Mouse (Mus musculus) liver, embryonic 16.5 days (tissue): ENCODE measurements at regions not wholly inside any gene's neighbourhood (a gene's known extent, or its start where the extent isn't known, plus 50 kb on each side); places are given as distances from the start of the nearest gene placed in this dataset.
A peak's percentile ranks its signal among the peaks of the same experiment; 100 is the strongest.

ENCODE experiments used
- ATAC-seq: fragments of 200-750 bp; cut with Nextera tagmentation; 2 replicates; pipeline ENCODE4 v1.8.0; 2017; ENCODE audit warnings: low read depth, mild to moderate bottlenecking, moderate number of reproducible peaks, moderate library complexity
- H3K27ac ChIP-seq: fragments of 300-500 bp; sonication (generic); 2 replicates; pipeline ENCODE4 v1.5.1; 2014; ENCODE audit warnings: mild to moderate bottlenecking, low read length
- H3K27me3 ChIP-seq: fragments of 300-500 bp; sonication (generic); 2 replicates; pipeline ENCODE4 v1.6.1; 2014; ENCODE audit warnings: low read depth, low read length, mixed read lengths; ENCODE audit not compliant: control insufficient read depth, insufficient read depth
- H3K36me3 ChIP-seq: fragments of 300-500 bp; sonication (generic); 2 replicates; pipeline ENCODE4 v1.6.1; 2014; ENCODE audit warnings: mild to moderate bottlenecking; ENCODE audit not compliant: control insufficient read depth, insufficient read depth
- H3K4me1 ChIP-seq: fragments of 300-500 bp; sonication (generic); 2 replicates; pipeline ENCODE4 v1.6.1; 2014; ENCODE audit warnings: low read depth, low read length, mixed read lengths; ENCODE audit not compliant: control insufficient read depth
- H3K4me2 ChIP-seq: fragments of 300-500 bp; sonication (generic); 2 replicates; pipeline ENCODE4 v1.6.1; 2014; ENCODE audit warnings: low read depth, low read length, mixed read lengths
- H3K4me3 ChIP-seq: fragments of 300-500 bp; sonication (generic); 2 replicates; pipeline ENCODE4 v1.5.1; 2014; ENCODE audit warnings: low read depth, mild to moderate bottlenecking, low read length
- H3K9ac ChIP-seq: fragments of 300-500 bp; sonication (generic); 2 replicates; pipeline ENCODE4 v1.6.1; 2014; ENCODE audit warnings: low read depth, low read length
- H3K9me3 ChIP-seq: fragments of 300-500 bp; sonication (generic); replicated peaks from 2 replicates; pipeline ENCODE4 v1.6.1; 2016; ENCODE audit warnings: low read length; ENCODE audit not compliant: control insufficient read depth
- WGBS: fragments of 180-500 bp; shearing (Covaris S2); extraction: QIAGEN DNeasy Blood & Tissue Kit; methylation state at CpG from one replicate; pipeline ENCODE4 v1.1.7; 2014; ENCODE audit not compliant: insufficient replicate concordance; 5-methylcytosine and 5-hydroxymethylcytosine counted together

- 58% methylated on average over 9 of the region's 9 CpGs for WGBS
- no peak overlapping the region for H3K4me2 ChIP-seq
- H3K4me3 ChIP-seq = no peak overlapping the region
- H3K4me1 ChIP-seq = no peaks in the 10 kb centered on the region
- no peak overlapping the region for H3K27ac ChIP-seq
- H3K27me3 ChIP-seq = no peaks in the 10 kb centered on the region
- H3K9me3 ChIP-seq = no peaks in the 10 kb centered on the region
- no peak for ATAC-seq
- H3K9ac ChIP-seq = no peak overlapping the region
- no peaks in the 10 kb centered on the region for H3K36me3 ChIP-seq
These were observed 73.9 kb upstream of the Mef2a start for GRCm38 (mm10) chr7:67446606-67447005.

- 17% methylated on average over 12 of the region's 12 CpGs for WGBS
- Histone ChIP-seq H3K9me3 (no peaks in the 10 kb centered on the region), H3K4me3 (no peak overlapping the region), H3K4me2 (no peak overlapping the region), H3K9ac (no peak overlapping the region), H3K27me3 (no peaks in the 10 kb centered on the region), H3K36me3 (no peaks in the 10 kb centered on the region), H3K4me1 (no peaks in the 10 kb centered on the region), H3K27ac (peak overlapping the region; percentile 65)
- ATAC-seq = peak; percentile 59
These were observed 72.8 kb upstream of the Mef2a start for GRCm38 (mm10) chr7:67445203-67446041.

- Histone ChIP-seq H3K27ac (no peak overlapping the region), H3K4me1 (no peaks in the 10 kb centered on the region), H3K27me3 (no peaks in the 10 kb centered on the region), H3K4me3 (no peak overlapping the region), H3K9ac (no peak overlapping the region), H3K4me2 (no peak overlapping the region), H3K9me3 (no peaks in the 10 kb centered on the region), H3K36me3 (no peaks in the 10 kb centered on the region)
- no peak for ATAC-seq
- 33% methylated on average over 3 of the region's 3 CpGs for WGBS
These were observed 71.9 kb upstream of the Mef2a start for GRCm38 (mm10) chr7:67444523-67444942.

- no peaks in the 10 kb centered on the region for H3K36me3 ChIP-seq
- H3K4me2 ChIP-seq = no peak overlapping the region
- H3K9me3 ChIP-seq = no peaks in the 10 kb centered on the region
- 60% methylated on average over 3 of the region's 3 CpGs for WGBS
- ATAC-seq = no peak
- H3K4me3 ChIP-seq = no peak overlapping the region
- no peak overlapping the region for H3K9ac ChIP-seq
- H3K27ac ChIP-seq = no peak overlapping the region
- no peaks in the 10 kb centered on the region for H3K27me3 ChIP-seq
- no peaks in the 10 kb centered on the region for H3K4me1 ChIP-seq
These were observed 71.0 kb upstream of the Mef2a start for GRCm38 (mm10) chr7:67443666-67444065.

GRCm38 (mm10) chr7:67443001-67443555, 70.4 kb upstream of the Mef2a start:
- no peak overlapping the region for H3K4me3 ChIP-seq
- ATAC-seq = no peak
- no peaks in the 10 kb centered on the region for H3K9me3 ChIP-seq
- no peak overlapping the region for H3K27ac ChIP-seq
- no peaks in the 10 kb centered on the region for H3K4me1 ChIP-seq
- no peaks in the 10 kb centered on the region for H3K36me3 ChIP-seq
- no peak overlapping the region for H3K4me2 ChIP-seq
- no peaks in the 10 kb centered on the region for H3K27me3 ChIP-seq
- no peak overlapping the region for H3K9ac ChIP-seq
- WGBS = 45% methylated on average over 12 of the region's 12 CpGs

- H3K4me2 ChIP-seq = no peak overlapping the region
- no peaks in the 10 kb centered on the region for H3K27me3 ChIP-seq
- no peaks in the 10 kb centered on the region; the same call in 1 of the 2 replicates for H3K4me1 ChIP-seq
- no peak for ATAC-seq
- WGBS = 31% methylated on average over 7 of the region's 7 CpGs
- H3K9ac ChIP-seq = no peak overlapping the region
- no peaks in the 10 kb centered on the region for H3K9me3 ChIP-seq
- H3K27ac ChIP-seq = no peak overlapping the region
- H3K36me3 ChIP-seq = no peaks in the 10 kb centered on the region
- H3K4me3 ChIP-seq = no peak overlapping the region
These were observed 69.6 kb upstream of the Mef2a start for GRCm38 (mm10) chr7:67442284-67442683.

GRCm38 (mm10) chr7:67440806-67441205, 68.1 kb upstream of the Mef2a start:
- no peak overlapping the region for H3K9ac ChIP-seq
- H3K27ac ChIP-seq = no peak overlapping the region
- no peak for ATAC-seq
- H3K27me3 ChIP-seq = no peaks in the 10 kb centered on the region
- no peaks in the 10 kb centered on the region; the same call in 1 of the 2 replicates for H3K4me1 ChIP-seq
- H3K9me3 ChIP-seq = no peaks in the 10 kb centered on the region
- 67% methylated on average over 8 of the region's 8 CpGs for WGBS
- H3K4me2 ChIP-seq = no peak overlapping the region
- H3K4me3 ChIP-seq = no peak overlapping the region
- no peaks in the 10 kb centered on the region for H3K36me3 ChIP-seq

- WGBS = 37% methylated on average over 8 of the region's 8 CpGs
- Histone ChIP-seq H3K36me3 (no peaks in the 10 kb centered on the region), H3K4me3 (no peak overlapping the region), H3K27me3 (no peaks in the 10 kb centered on the region), H3K9me3 (no peaks in the 10 kb centered on the region), H3K4me2 (no peak overlapping the region), H3K27ac (no peak overlapping the region), H3K4me1 (no peaks in the 10 kb centered on the region; the same call in 1 of the 2 replicates), H3K9ac (no peak overlapping the region)
- no peak for ATAC-seq
These were observed 64.8 kb upstream of the Mef2a start for GRCm38 (mm10) chr7:67437216-67438006.
